Mouse (Mus musculus): ENCODE data around the gene Zfp780b. TPM values are rescaled to one million over a fixed set of nuclear protein-coding genes. Genes with fewer than 3 reads are reported as not detected.
"Not testable (repeated sequence)": the region's sequence is repeated elsewhere in the genome, so short reads cannot be mapped to it uniquely, and the experiment has no call there.

The Zfp780b gene
- 10 to 100 TPM; 31.7 to 39.9 (median 33.7) TPM for polyA plus RNA-seq (2017; shearing (Covaris generic))

- ATAC-seq, result peak; percentile 91
Observed at GRCm38 (mm10) chr7:27978683-27979528, at the start of gene Zfp780b. Gene Zfp780b, minus strand, starts transcription at chr7:27979171.

DNA sequence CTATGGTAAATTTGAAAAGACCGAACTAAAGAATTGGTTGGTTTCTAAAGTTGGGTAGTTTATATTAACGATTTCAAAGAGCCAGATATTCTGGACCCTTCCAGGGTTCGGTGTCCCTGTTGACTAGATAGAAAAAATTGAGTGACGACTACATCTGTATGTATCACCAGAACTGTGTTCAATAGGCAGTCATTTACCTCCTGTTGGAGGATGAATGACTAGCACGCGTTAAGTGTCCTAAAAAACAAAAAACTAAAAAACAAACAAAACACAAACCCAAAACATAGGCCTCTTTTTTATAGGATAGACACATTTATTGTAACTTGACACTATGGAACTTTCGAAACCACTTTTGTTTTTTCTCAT lies 35.5 kb upstream of the Zfp780b start:
- ATAC-seq, result peak; percentile 21

DNA sequence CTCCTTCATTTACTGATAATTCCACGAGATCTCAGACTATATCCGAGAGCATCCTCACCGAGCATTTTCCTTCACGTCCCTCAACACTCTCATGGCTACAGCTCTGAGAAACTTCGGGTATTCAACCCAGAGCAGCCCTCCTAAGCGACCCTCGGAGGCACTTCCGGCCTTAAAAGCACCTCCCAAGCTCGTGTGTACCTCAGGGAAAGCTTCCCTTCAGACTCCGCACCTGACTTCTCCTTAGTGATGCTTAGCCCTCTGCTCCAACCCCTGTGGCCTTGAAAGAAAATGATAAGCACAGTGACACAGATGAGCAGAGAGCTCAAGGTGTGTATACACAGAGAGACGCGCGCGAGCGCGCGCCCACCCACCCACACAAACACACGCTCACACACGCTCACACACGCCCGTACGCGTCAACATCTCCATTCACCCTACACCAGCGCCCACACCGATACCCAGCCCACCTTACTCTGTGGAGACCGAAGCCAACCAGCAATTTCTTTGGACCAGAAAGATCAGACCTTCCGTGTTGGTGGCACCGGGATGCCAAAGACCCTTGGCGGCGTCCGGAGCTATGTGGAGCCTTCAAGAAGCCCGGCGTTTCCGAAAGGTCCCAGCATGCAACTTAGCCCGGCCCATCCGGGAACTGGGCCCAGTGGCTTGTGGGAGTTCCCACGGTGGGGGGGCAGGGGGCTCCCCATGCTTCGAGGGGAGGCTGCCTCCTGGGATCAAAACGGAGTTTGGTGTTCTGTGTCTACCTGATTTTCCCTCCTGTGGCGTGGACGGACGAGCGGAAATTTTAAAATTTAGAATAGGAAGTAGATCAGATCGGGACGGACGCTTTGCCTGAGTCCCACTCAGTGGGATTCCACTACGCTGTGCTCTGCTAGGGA lies 34.8 kb upstream of the Zfp780b start, which contains the start of gene Zfp850:
Gene Zfp850 (minus strand): TSS at position 567 of the 896 bp plus-strand sequence.
- ATAC-seq, result peak; percentile 83

GRCm38 (mm10) chr7:28010271-28010670 lies 31.3 kb upstream of the Zfp780b start:
- no peak for ATAC-seq

DNA sequence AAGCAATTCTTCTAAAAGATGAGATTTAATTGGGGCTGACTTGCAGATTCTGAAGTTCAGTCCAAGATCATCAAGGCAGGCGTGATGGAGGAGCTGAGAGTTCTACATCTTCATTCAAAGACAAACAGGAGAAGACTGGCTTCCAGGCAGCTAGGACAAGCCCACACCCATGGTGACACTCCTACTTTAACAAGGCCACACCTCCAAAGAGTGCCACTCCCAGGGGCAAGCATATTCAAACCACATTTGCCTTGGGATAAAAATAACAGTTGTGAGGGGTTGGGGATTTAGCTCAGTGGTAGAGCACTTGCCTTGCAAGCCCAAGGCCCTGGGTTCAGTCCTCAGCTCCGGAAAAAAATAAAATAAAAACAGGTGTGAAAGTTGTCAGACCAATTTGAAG lies 3.2 kb upstream of the Zfp780b start:
- ATAC-seq, result no peak

GRCm38 (mm10) chr7:27949451-27949850 lies 29.5 kb downstream of the Zfp780b start:
- ATAC-seq, result not testable (repeated sequence)

- peak; percentile 32 for ATAC-seq
Observed at GRCm38 (mm10) chr7:27941869-27942268, 37.1 kb downstream of the Zfp780b start.

- ATAC-seq, result peak; percentile 19
Observed at GRCm38 (mm10) chr7:27933800-27934158, 45.2 kb downstream of the Zfp780b start.

GRCm38 (mm10) chr7:27933050-27933799 lies 45.7 kb downstream of the Zfp780b start:
- ATAC-seq, result peak; percentile 93

GRCm38 (mm10) chr7:27928818-27929695 lies 49.9 kb downstream of the Zfp780b start, which contains the start of gene Zfp974:
Gene Zfp974, minus strand, starts transcription at chr7:27929460.
- ATAC-seq, result peak; percentile 74

DNA sequence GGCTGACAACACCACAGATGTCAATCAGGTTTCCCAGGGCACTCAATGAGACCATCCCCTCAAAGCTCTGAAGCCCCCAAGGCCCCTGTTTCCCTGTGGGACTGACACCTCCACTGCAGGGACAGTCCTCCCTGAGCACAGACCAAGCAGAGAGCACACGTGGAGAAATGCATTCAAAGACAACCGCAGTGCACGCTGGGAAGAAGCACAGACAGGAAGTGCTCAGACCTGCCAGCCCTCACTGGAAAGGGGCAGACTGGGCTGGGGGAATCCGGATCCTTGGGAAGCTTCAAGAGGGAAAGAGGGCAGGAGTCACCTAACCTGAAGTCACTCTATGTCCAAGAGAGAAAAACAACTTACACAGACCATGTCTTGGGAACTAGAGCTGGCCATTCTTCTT lies 51.9 kb downstream of the Zfp780b start:
- not testable (repeated sequence) for ATAC-seq

DNA sequence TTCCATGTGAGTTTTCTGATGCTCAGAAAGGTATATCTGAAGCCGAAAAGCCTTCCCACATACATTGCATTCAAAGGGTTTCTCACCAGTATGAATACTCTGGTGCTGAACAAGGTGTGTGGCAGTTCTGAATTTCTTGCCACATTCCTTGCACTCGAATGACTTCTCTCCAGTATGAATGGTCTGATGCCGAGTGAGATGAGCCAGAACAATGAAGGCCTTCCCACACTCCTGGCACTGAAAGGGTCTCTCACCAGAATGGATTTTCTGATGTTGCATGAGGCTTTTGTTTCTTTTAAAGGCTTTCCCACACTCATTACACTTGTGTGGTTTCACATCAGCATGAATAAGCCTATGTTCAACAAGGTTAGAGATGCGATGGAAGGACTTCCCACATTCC lies 68.0 kb downstream of the Zfp780b start:
- ATAC-seq, result not testable (repeated sequence)

Other genes with a start within 250 kb of the Zfp780b start
- 10 to 100 TPM in 1 of 3 experiments, 1 to 10 TPM in 2; 7.2 to 12.6 (median 8.5) TPM for gene Zfp60, start 247.8 kb downstream of the Zfp780b start, polyA plus RNA-seq (2017; shearing (Covaris generic))
- 1 to 10 TPM; 6.0 to 9.0 (median 6.5) TPM for gene Zfp626, start 172.0 kb downstream of the Zfp780b start, polyA plus RNA-seq (2017; shearing (Covaris generic))
- 1 to 10 TPM; 5.8 to 8.0 (median 6.9) TPM for gene Zfp59, start 140.6 kb downstream of the Zfp780b start, polyA plus RNA-seq (2017; shearing (Covaris generic))
- 10 to 100 TPM in 1 of 3 experiments, 1 to 10 TPM in 2; 5.8 to 11.0 (median 8.7) TPM for gene Zfp607a, start 121.6 kb downstream of the Zfp780b start, polyA plus RNA-seq (2017; shearing (Covaris generic))
- 1 to 10 TPM; 3.5 to 9.8 (median 7.0) TPM for gene Zfp974, start 49.7 kb downstream of the Zfp780b start, polyA plus RNA-seq (2017; shearing (Covaris generic))
- 1 to 10 TPM; 5.0 to 6.4 (median 5.9) TPM for gene Zfp850, start 34.9 kb upstream of the Zfp780b start, polyA plus RNA-seq (2017; shearing (Covaris generic))
- gene Psmc4, start 70.9 kb upstream of the Zfp780b start, polyA plus RNA-seq (2017; shearing (Covaris generic)), result 100 to 1,000 TPM; 176 to 203 (median 189) TPM
- not detected for gene Fcgbp, start 92.1 kb upstream of the Zfp780b start, polyA plus RNA-seq (2017; shearing (Covaris generic))
- not detected for gene 9530053A07Rik, start 150.3 kb upstream of the Zfp780b start, polyA plus RNA-seq (2017; shearing (Covaris generic))
- 10 to 100 TPM; 37.8 to 61.3 (median 61.2) TPM for gene Fbl, start 190.5 kb upstream of the Zfp780b start, polyA plus RNA-seq (2017; shearing (Covaris generic))
- gene Dyrk1b, start 200.3 kb upstream of the Zfp780b start, polyA plus RNA-seq (2017; shearing (Covaris generic)), result 1 to 10 TPM in 2 of 3 experiments, under 1 TPM in 1; 0.95 to 1.8 (median 1.3) TPM